Mouse (Mus musculus) CH12.LX (cell line): ENCODE results near the gene Rfx5. TPM values are rescaled to one million over a fixed set of nuclear protein-coding genes. Genes with fewer than 3 reads are reported as not detected.

Experiments used
- DNase-seq: peaks from one replicate; pipeline ENCODE4 v3.0.0-alpha.2; 2013; ENCODE audit errors: extremely low read depth
- H3K27ac ChIP-seq: 2 replicates; pipeline ENCODE4 v1.5.1; 2012; ENCODE audit warnings: low read depth, mild to moderate bottlenecking, control low read depth, moderate library complexity; ENCODE audit not compliant: insufficient read depth
- H3K27me3 ChIP-seq: replicated peaks from 2 replicates; pipeline ENCODE3; 2012; ENCODE audit warnings: inconsistent platforms
- H3K36me3 ChIP-seq, 2 experiments: replicated peaks in 1 of 2; 2 replicates each; pipeline versions ENCODE3 to v1.6.1; 2012; ENCODE audit warnings: inconsistent platforms in 1 of 2, low read length in 1 of 2, mild to moderate bottlenecking in 1 of 2, mixed read lengths in 1 of 2, moderate library complexity in 1 of 2; ENCODE audit not compliant: control insufficient read depth in 1 of 2, insufficient read depth in 1 of 2
- H3K4me1 ChIP-seq, 2 experiments: 2 replicates each; pipeline ENCODE4 v1.6.1; 2012; ENCODE audit warnings: inconsistent platforms in 1 of 2, moderate library complexity in 1 of 2; ENCODE audit not compliant: insufficient read depth in 2 of 2, control insufficient read depth in 1 of 2
- H3K4me2 ChIP-seq: 2 replicates; pipeline ENCODE4 v1.6.1; 2012; ENCODE audit warnings: low read depth, mild to moderate bottlenecking, control low read depth; ENCODE audit not compliant: poor library complexity, insufficient read depth, severe bottlenecking
- H3K4me3 ChIP-seq, 3 experiments: fragments of 150-350 bp in 1 of 3; sonication (generic) in 1 of 3; replicated peaks in 1 of 3; 2 replicates each; pipeline versions ENCODE3 to v1.5.1; 2011 to 2012; ENCODE audit warnings: low read depth in 2 of 3, low read length in 2 of 3, mild to moderate bottlenecking in 2 of 3, moderate library complexity in 2 of 3, control low read depth in 1 of 3, improper control_type of control experiment in 1 of 3, inconsistent platforms in 1 of 3, mixed read lengths in 1 of 3; ENCODE audit not compliant: poor library complexity in 1 of 3
- H3K79me2 ChIP-seq: replicated peaks from 2 replicates; pipeline ENCODE4 v1.6.1; 2012; ENCODE audit warnings: mild to moderate bottlenecking, moderate library complexity; ENCODE audit not compliant: control insufficient read depth, poor library complexity, insufficient read depth, severe bottlenecking; ENCODE audit errors: extremely low read depth
- H3K9ac ChIP-seq: 2 replicates; pipeline ENCODE4 v1.6.1; 2012; ENCODE audit warnings: low read depth, mild to moderate bottlenecking, control low read depth, moderate library complexity; ENCODE audit not compliant: insufficient read depth
- H3K9me3 ChIP-seq: replicated peaks from 2 replicates; pipeline ENCODE3; 2012; ENCODE audit warnings: low read length, inconsistent platforms, mixed read lengths
- BHLHE40 ChIP-seq: IDR thresholded peaks from 2 replicates; pipeline ENCODE4 v1.6.1; 2011; ENCODE audit warnings: mild to moderate bottlenecking, low read depth, low read length, improper control_type of control experiment
- CHD1 ChIP-seq: IDR thresholded peaks from 2 replicates; pipeline ENCODE4 v1.6.1; 2012; ENCODE audit warnings: low read depth, low read length, improper control_type of control experiment, inconsistent platforms
- CTCF ChIP-seq, 2 experiments: IDR thresholded peaks in 1 of 2; conservative IDR thresholded peaks in 1 of 2; 2 replicates each; pipeline ENCODE4 v1.5.1; 2011 to 2012; ENCODE audit warnings: low read depth in 2 of 2, low read length in 2 of 2, improper control_type of control experiment in 1 of 2, inconsistent platforms in 1 of 2, mild to moderate bottlenecking in 1 of 2, moderate library complexity in 1 of 2
- EP300 ChIP-seq: IDR thresholded peaks from 2 replicates; pipeline ENCODE4 v1.6.1; 2011; ENCODE audit warnings: low read length, improper control_type of control experiment
- IRF4 ChIP-seq: IDR thresholded peaks from 2 replicates; pipeline ENCODE4 v1.6.1; 2014; ENCODE audit warnings: low read depth, mild to moderate bottlenecking, inconsistent platforms, low read length, improper control_type of control experiment
- JUND ChIP-seq: conservative IDR thresholded peaks from 2 replicates; pipeline ENCODE4 v1.6.1; 2011; ENCODE audit warnings: low read depth, low read length, improper control_type of control experiment
- KAT2A ChIP-seq: IDR thresholded peaks from 2 replicates; pipeline ENCODE4 v1.6.1; 2012; ENCODE audit warnings: low read length, improper control_type of control experiment, inconsistent platforms; ENCODE audit not compliant: insufficient replicate concordance
- MAFK ChIP-seq: IDR thresholded peaks from 2 replicates; pipeline ENCODE4 v1.6.1; 2011; ENCODE audit warnings: low read length, improper control_type of control experiment; ENCODE audit not compliant: insufficient replicate concordance
- MAX ChIP-seq: IDR thresholded peaks from 2 replicates; pipeline ENCODE4 v1.6.1; 2011; ENCODE audit warnings: low read length, improper control_type of control experiment
- MAZ ChIP-seq: IDR thresholded peaks from 2 replicates; pipeline ENCODE4 v1.6.1; 2012; ENCODE audit warnings: low read depth, mild to moderate bottlenecking, inconsistent platforms, low read length, improper control_type of control experiment, moderate library complexity
- MXI1 ChIP-seq: IDR thresholded peaks from 2 replicates; pipeline ENCODE4 v1.6.1; 2011; ENCODE audit warnings: mild to moderate bottlenecking, low read depth, low read length, improper control_type of control experiment
- NRF1 ChIP-seq: IDR thresholded peaks from 2 replicates; pipeline ENCODE4 v1.6.1; 2014; ENCODE audit warnings: low read depth, mild to moderate bottlenecking, inconsistent platforms, low read length, improper control_type of control experiment, moderate library complexity
- POLR2A ChIP-seq: IDR thresholded peaks from 2 replicates; pipeline ENCODE4 v1.6.1; 2011; ENCODE audit warnings: low read depth, mild to moderate bottlenecking, improper control_type of control experiment, low read length
- RAD21 ChIP-seq: IDR thresholded peaks from 2 replicates; pipeline ENCODE4 v1.6.1; 2011; ENCODE audit warnings: low read depth, mild to moderate bottlenecking, low read length, improper control_type of control experiment, moderate library complexity
- SMC3 ChIP-seq: IDR thresholded peaks from 2 replicates; pipeline ENCODE4 v1.6.1; 2011; ENCODE audit warnings: low read depth, low read length, improper control_type of control experiment
- TCF12 ChIP-seq: IDR thresholded peaks from 2 replicates; pipeline ENCODE4 v1.6.1; 2014; ENCODE audit warnings: low read depth, mild to moderate bottlenecking, inconsistent platforms, low read length, improper control_type of control experiment
- USF1 ChIP-seq: IDR thresholded peaks from 2 replicates; pipeline ENCODE4 v1.6.1; 2014; ENCODE audit warnings: low read depth, mild to moderate bottlenecking, inconsistent platforms, low read length, improper control_type of control experiment
- ZKSCAN1 ChIP-seq: IDR thresholded peaks from 2 replicates; pipeline ENCODE4 v1.6.1; 2012; ENCODE audit warnings: low read depth, inconsistent platforms, low read length, improper control_type of control experiment, borderline replicate concordance
- ZNF384 ChIP-seq: IDR thresholded peaks from 2 replicates; pipeline ENCODE4 v1.6.1; 2012; ENCODE audit warnings: low read depth, low read length, improper control_type of control experiment, inconsistent platforms
- dilution Hi-C: fragments of 300-500 bp; cut with MboI; formaldehyde crosslinking; loops from 2 replicates; pipeline ENCODE4 v1.14.3; 2020; ENCODE audit warnings: low sequenced_read_pairs; ENCODE audit not compliant: extremely low pct_unique_long_range_greater_than_20kb, extremely low pct_ligation_motif_present
- in situ Hi-C: fragments of 300-500 bp; cut with MboI; formaldehyde crosslinking; loops from 3 replicates; pipeline ENCODE4 v1.14.3; 2019; ENCODE audit warnings: low sequenced_read_pairs, low pct_ligation_motif_present, low pct_unique_long_range_greater_than_20kb, mixed read lengths
- polyA plus RNA-seq: library from polyadenylated mRNA; unstranded; fragments of >175 nt; gene quantifications from 2 replicates; pipeline ENCODE4 v1.2.1, GENCODE M21; 2012; ENCODE audit warnings: low read depth; ENCODE audit not compliant: insufficient read length
- total RNA-seq, 2 experiments: library from RNA; depleted of rRNA; stranded (reverse); fragments of 300-350 nt in 1 of 2; fragments of >200 nt in 1 of 2; gene quantifications; 2 replicates each; pipeline ENCODE4 v1.2.3; 2012 to 2014

Rfx5 gene
- total and polyA plus RNA-seq, 3 experiments, result 11.4 to 22.0 (median 15.4) TPM

DNA sequence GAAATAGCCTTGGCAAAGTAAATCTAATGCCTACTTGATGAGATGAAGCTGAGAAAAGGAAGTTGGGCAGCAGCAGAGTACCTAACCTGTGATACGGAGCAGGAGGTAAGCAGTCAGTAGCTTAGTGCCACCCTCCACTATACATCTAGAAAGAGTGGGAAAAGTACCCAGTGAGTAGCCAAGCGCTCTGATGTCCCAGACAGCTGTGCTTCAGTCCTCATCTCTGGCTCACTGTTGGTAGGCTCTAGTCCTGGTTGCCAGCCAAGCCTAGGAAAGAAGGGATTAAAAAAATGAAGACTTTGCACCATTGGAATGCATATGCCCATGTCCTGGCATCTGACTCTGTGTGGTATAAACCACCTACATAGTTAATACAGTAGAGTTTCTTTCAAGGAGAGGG is 31.6 kb downstream of the Rfx5 start:
- TF ChIP-seq MAZ (no peak), SMC3 (no peak), MAX (no peak), ZNF384 (no peak), JUND (no peak), NRF1 (no peak), CTCF (conservative IDR thresholded peaks at IDR 0.05 in 1 of 2, IDR thresholded peaks at IDR 0.05 in 1 of 2; ENCODE audit: low read depth in 2 of 2, low read length in 2 of 2) (no peak), MXI1 (no peak), EP300 (no peak), TCF12 (no peak), MAFK (no peak), POLR2A (no peak), ZKSCAN1 (no peak), RAD21 (no peak), USF1 (no peak), KAT2A (no peak)
- TF ChIP-seq, all 38 proteins: peak for 0
- dilution Hi-C loops, result no loop called here
- no peak for DNase-seq
- Histone ChIP-seq H3K79me2 (no peaks in the 10 kb centered on the region; the same call in 1 of the 2 replicates), H3K4me3 (no peak overlapping the region), H3K36me3 (peaks cover 41 to 96% of the 10 kb centered on the region in 2 experiments), H3K4me1 (peaks cover 4% of the 10 kb centered on the region in 2 experiments; a peak in 2 of 4 replicates), H3K9me3 (no peaks in the 10 kb centered on the region), H3K4me2 (no peak overlapping the region), H3K27me3 (no peaks in the 10 kb centered on the region), H3K27ac (no peak overlapping the region), H3K9ac (no peak overlapping the region)
- in situ Hi-C loops, result no loop called here

GRCm38 (mm10) chr3:94987578-94987977 is 33.7 kb downstream of the Rfx5 start:
- in situ Hi-C loops (no loop called here), dilution Hi-C loops (no loop called here)
- Histone ChIP-seq H3K79me2 (no peaks in the 10 kb centered on the region; the same call in 1 of the 2 replicates), H3K36me3 (peaks cover 34 to 94% of the 10 kb centered on the region in 2 experiments), H3K4me2 (no peak overlapping the region), H3K9me3 (no peaks in the 10 kb centered on the region), H3K9ac (no peak overlapping the region), H3K27me3 (no peaks in the 10 kb centered on the region), H3K4me3 (no peak overlapping the region), H3K27ac (no peak overlapping the region), H3K4me1 (no peaks in the 10 kb centered on the region)
- TF ChIP-seq CHD1, result no peak
- no peak for TF ChIP-seq IRF4
- TF ChIP-seq BHLHE40, result no peak
- TF ChIP-seq ZKSCAN1, result no peak
- no peak for TF ChIP-seq ZNF384
- no peak for DNase-seq
